Mouse (Mus musculus) subcutaneous adipose tissue, adult 2 months (tissue): ENCODE data around the gene Pfkp. TPM values are rescaled to one million over a fixed set of nuclear protein-coding genes. Genes with fewer than 3 reads are reported as not detected.

Experiments used
- polyA plus RNA-seq: library from polyadenylated mRNA; depleted of rRNA; stranded (reverse); fragments of >200 nt; gene quantifications from 2 replicates; pipeline ENCODE4 v1.2.3, GENCODE M21; 2012; ENCODE audit warnings: low replicate concordance; rRNA removed

Gene Pfkp
- polyA plus RNA-seq: 46.3 and 61.3 TPM in 2 replicates

GRCm38 (mm10) chr13:6648669-6649233, at the start of gene Pfkp:
TSS of gene Pfkp (minus strand) at chr13:6648777.

Other genes with a start within 250 kb of the Pfkp start
- gene Pitrm1, start 100.6 kb downstream of the Pfkp start, polyA plus RNA-seq: 44.1 and 62.8 TPM in 2 replicates